Mouse (Mus musculus): ENCODE data around the gene Cox10. TPM values are rescaled to one million over a fixed set of nuclear protein-coding genes. Genes with fewer than 3 reads are reported as not detected.

Gene Cox10
- polyA plus RNA-seq, 1 experiment from 2014 or later: 23.9 TPM

DNA sequence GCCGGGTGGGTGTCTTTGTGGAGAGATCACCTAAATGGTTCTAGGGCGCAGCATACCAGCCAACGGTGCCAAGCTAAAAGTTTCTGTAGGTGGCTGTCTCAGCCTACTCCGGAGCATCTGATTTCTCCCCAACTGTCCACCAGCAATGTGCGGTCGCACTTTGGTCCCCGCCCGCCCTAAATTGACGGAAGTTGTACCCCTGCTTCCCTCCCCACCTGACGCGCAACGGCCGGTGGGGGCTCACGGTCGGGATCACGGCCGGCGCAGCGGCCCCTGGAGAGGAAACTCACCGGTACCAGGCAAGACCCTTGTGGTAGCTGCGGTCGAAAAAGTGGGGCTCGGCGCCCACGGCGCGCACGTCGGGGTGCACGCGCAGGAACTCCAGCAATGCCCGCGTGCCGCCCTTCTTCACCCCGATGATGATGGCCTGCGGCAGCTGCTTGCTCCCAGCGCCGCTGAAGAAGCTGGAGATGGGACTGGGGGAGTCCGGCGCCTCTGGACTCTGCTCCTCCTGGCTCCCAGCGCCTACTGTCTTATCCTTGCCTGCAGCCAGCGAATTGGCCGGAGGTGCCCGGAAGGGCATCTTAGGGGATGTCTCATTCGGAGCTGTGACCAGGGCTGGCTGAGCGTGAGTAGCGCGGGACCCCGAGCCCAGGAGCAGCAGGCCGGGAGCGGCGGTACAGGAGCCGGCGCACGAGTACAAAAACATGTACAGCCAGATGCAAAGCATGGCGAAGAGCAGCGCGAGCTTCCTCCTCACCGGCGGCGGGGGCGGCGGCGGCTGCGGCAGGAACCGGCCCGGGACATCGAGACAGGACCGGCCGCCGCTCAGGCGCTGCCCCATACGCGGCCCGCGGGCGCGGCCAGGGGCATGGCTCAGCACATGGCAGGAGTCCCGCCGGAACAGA is 158.0 kb downstream of the Cox10 start:
- peak overlapping the region; percentile 84 for H3K4me2 ChIP-seq (replicated peaks)
- peak overlapping the region; percentile 87 for H3K9ac ChIP-seq (replicated peaks)
- H3K4me1 ChIP-seq: peaks cover 67% of the 10 kb centered on the region
- no peaks in the 10 kb centered on the region for H3K36me3 ChIP-seq
- peaks cover 60% of the 10 kb centered on the region for H3K27me3 ChIP-seq
- H3K4me3 ChIP-seq: peak overlapping the region; percentile 85
- ATAC-seq (ENCODE audit: low FRiP score, low read depth): 0 out of 2 replicates have a peak, but pooled peaks have one; percentile 5
- no peaks in the 10 kb centered on the region for H3K9me3 ChIP-seq
- H3K27ac ChIP-seq (replicated peaks): peak overlapping the region; percentile 73
- under 1% methylated on average over 64 of the region's 80 CpGs for whole genome bisulfite sequencing

DNA sequence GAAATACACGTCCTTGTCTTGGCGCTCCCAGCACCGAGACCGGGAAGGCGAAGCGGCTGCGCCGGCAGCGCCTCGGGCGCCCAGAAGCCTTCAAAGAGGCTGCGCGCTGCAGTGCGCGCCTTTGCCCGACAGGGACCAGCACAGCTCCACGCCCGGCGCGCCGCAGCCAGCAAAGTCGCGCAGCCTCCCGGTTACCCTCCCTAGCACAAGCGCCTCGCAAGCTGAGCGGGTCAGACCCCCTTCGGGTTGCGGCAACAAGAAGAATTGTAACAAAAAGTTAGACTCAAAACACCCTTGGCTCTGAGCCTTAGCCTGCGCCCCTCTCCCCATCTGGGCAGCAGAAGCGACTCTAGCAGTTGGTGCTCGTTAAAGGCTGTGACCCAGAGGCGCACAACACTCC is 158.7 kb downstream of the Cox10 start:
- Histone ChIP-seq H3K36me3 (no peaks in the 10 kb centered on the region), H3K9ac (replicated peaks) (peak overlapping the region; percentile 87), H3K4me3 (peak overlapping the region; percentile 85), H3K4me1 (peaks cover 67% of the 10 kb centered on the region), H3K27ac (replicated peaks) (peak overlapping the region; percentile 73), H3K4me2 (replicated peaks) (peak overlapping the region; percentile 84), H3K9me3 (no peaks in the 10 kb centered on the region), H3K27me3 (peaks cover 57% of the 10 kb centered on the region)
- peak; percentile 45 for ATAC-seq (ENCODE audit: low FRiP score, low read depth)
- WGBS: under 1% methylated on average over 32 of the region's 33 CpGs

DNA sequence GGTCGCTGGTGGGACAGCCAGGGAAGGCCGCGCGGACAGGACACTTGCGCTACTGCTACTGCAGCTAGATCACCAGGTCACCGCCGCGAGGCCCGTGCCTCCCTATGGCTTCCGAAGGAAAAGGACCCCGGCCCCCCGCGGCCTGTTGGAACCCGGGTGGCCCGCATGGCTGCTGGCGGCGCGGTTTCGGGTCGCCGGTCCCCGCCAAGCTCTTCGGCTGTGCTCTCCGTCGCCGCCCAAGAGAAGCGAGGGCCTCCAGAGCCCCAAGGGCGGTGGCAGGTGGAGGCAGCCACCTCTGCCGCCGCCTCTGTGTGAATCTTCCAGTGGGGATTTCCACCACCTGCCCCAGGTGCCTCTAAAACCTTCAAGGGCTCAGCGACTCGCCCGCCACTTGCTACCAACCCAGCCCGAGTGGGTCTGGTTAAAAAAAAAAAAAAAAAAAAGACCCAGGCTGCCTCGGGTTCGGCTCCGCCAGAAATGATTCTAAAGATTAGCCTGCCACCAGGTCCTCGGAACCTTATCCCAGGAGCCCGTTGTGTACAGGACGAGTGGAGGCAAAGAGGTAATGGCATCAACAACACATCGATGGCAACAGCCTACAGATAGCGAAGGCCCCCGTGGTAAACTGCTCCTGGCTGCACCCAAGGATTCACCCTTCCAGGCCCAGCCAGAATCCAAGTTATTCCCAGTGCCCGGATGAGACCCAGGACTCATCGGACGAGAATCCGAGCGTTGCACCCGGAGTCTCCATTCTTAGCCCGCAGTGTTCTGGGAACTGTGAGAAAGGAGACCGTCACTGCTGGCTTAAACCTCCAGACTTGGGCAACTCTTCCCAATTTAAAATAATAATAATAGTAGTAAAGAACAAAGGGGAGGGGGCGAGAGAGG is 159.8 kb downstream of the Cox10 start:
- Histone ChIP-seq H3K27me3 (peaks cover 50% of the 10 kb centered on the region), H3K36me3 (no peaks in the 10 kb centered on the region), H3K4me2 (replicated peaks) (peak overlapping the region; percentile 84), H3K4me3 (peak overlapping the region; percentile 85), H3K27ac (replicated peaks) (peak overlapping the region; percentile 73), H3K4me1 (peaks cover 62% of the 10 kb centered on the region), H3K9ac (replicated peaks) (peak overlapping the region; percentile 87), H3K9me3 (no peaks in the 10 kb centered on the region)
- ATAC-seq (ENCODE audit: low FRiP score, low read depth): no peak
- WGBS: under 1% methylated on average over 52 of the region's 52 CpGs

DNA sequence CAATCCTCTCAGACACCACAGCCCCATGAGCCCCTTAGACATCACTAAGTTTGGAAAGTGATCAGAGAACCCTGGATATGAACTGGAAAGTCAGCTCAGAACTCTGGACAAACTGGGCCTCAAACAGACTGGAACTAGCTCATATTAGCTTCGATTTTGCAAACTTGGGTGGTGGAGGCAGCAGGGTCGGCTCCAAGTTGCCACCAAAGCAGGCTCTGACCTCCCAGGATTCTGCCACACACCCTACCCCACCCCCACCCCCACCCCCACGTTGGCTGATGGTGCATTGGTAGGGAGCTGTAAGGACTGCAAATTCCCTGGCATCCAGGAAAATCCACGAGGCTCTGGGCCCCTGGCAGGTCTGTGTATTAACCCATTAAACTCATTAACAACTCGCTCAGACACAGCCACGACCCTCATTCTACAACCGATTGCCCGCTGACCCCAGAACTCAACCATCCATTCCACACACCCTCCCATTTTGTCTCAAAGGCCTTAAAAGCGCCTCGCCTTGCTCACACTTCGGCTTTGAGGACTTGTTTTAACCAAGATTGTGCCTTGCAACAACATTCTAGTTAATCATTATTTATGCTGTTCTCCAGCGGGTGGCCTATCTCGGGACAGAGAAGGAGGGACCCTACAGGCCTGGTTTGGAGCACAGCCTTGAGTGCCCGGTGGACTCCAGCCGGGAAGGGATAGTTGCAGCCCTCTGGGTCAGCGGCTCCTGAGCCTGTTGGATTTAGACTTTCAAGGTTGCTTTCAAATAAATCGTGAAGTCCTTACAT is 160.8 kb downstream of the Cox10 start:
- peaks cover 62% of the 10 kb centered on the region for H3K4me1 ChIP-seq
- ATAC-seq (ENCODE audit: low FRiP score, low read depth): no peak
- peaks cover 42% of the 10 kb centered on the region for H3K27me3 ChIP-seq
- H3K27ac ChIP-seq (replicated peaks): peak overlapping the region; percentile 73; the same call in 1 of the 2 replicates
- WGBS: 4% methylated on average over 17 of the region's 17 CpGs
- peak overlapping the region; percentile 85 for H3K4me3 ChIP-seq
- H3K9me3 ChIP-seq: no peaks in the 10 kb centered on the region
- peak overlapping the region; percentile 84 for H3K4me2 ChIP-seq (replicated peaks)
- peak overlapping the region; percentile 87 for H3K9ac ChIP-seq (replicated peaks)
- no peaks in the 10 kb centered on the region for H3K36me3 ChIP-seq

DNA sequence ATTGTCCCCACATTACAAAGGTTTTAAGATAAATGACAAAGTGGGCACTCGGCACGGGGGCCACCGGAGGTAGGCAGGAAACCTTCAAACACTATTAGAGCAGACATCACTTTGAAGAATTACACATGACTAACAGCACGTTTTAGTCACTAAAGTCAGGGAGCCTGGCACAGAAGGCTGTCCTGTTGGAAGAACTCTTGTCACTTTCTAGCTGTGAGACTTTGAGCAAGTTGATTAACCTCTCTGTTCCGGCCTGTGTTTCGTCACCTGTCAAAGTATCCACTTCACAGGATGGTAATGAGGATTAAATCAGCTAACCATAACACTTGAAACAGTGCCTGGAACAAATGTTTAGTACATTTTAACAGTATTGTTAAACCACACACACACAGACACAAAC is 161.7 kb downstream of the Cox10 start:
- ATAC-seq (ENCODE audit: low FRiP score, low read depth): no peak
- 15% methylated on average over 6 of the region's 6 CpGs for WGBS

DNA sequence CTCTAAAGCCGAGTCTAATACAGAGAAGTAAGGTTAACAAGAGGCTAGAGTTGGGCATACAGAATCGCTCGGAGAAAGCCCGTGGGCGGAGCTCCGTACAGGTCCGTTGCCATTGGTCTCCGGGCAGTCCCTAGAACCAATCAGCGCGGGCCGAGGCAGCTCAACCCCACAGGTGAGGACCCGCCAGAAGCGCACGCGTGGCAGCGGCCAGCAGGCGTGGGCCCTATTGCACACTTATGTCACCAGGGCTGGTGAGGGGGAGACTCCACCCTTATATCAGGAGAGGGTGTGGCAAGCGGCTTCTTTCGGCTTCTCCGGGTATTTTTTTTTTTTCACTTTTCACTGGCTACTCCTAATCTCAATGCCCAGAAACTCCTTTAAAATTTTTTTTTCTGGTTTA is 164.9 kb downstream of the Cox10 start:
- Histone ChIP-seq H3K9ac (replicated peaks) (no peak overlapping the region), H3K27me3 (peaks cover 43% of the 10 kb centered on the region), H3K4me1 (peaks cover 47% of the 10 kb centered on the region), H3K27ac (replicated peaks) (no peak overlapping the region), H3K36me3 (no peaks in the 10 kb centered on the region), H3K9me3 (no peaks in the 10 kb centered on the region), H3K4me2 (replicated peaks) (peak overlapping the region; percentile 67), H3K4me3 (peak overlapping the region; percentile 36)
- ATAC-seq (ENCODE audit: low FRiP score, low read depth): peak; percentile 89
- WGBS: 1% methylated on average over 20 of the region's 20 CpGs

More for the DNA sequence above, 161.7 kb downstream of the Cox10 start:
- Histone ChIP-seq H3K9ac (replicated peaks) (0 out of 2 replicates have a peak overlapping the region, but pooled peaks have one; percentile 24), H3K4me1 (peaks cover 52% of the 10 kb centered on the region), H3K9me3 (no peaks in the 10 kb centered on the region), H3K4me2 (replicated peaks) (peak overlapping the region; percentile 84), H3K27ac (replicated peaks) (no peak overlapping the region), H3K36me3 (no peaks in the 10 kb centered on the region), H3K27me3 (peaks cover 41% of the 10 kb centered on the region), H3K4me3 (peak overlapping the region; percentile 85)

DNA sequence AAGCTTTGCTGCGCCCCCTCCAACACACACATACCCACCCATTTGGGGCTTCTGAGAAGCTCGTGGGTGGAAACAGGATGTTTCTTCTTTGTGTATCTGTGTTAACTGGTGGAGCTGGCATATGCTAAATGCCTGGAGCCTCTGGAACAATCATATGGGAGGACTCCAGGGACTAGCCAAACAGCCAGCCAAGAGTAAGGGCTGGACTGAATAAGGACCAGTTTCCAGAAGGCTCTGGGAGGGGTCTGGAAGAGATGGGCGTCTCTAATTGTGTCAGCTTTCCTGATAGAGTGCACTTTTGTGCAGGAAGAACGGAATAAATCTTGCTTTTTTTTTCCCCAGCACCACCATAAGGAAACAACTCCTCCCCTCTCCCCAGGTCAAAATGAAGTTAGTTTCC is 165.3 kb downstream of the Cox10 start:
- WGBS: 33% methylated on average over 4 of the region's 4 CpGs
- Histone ChIP-seq H3K27me3 (peaks cover 43% of the 10 kb centered on the region), H3K27ac (replicated peaks) (no peak overlapping the region)

More for the DNA sequence above, 165.3 kb downstream of the Cox10 start:
- peak overlapping the region; percentile 36 for H3K4me3 ChIP-seq
- no peak overlapping the region for H3K9ac ChIP-seq (replicated peaks)
- H3K36me3 ChIP-seq: no peaks in the 10 kb centered on the region
- H3K4me2 ChIP-seq (replicated peaks): peak overlapping the region; percentile 67
- H3K4me1 ChIP-seq: peaks cover 42% of the 10 kb centered on the region
- no peaks in the 10 kb centered on the region for H3K9me3 ChIP-seq
- no peak for ATAC-seq (ENCODE audit: low FRiP score, low read depth)

Other genes with a start within 250 kb of the Cox10 start
- gene Hs3st3b1, start 157.2 kb downstream of the Cox10 start, polyA plus RNA-seq (2016; fragmentation: Nextera tagmentation; extraction: Ambion mirVana): 20.1 and 22.0 TPM in 2 replicates